Mouse (Mus musculus) left cerebral cortex, adult 2 months (tissue): ENCODE results near the gene Pnldc1. TPM values are rescaled to one million over a fixed set of nuclear protein-coding genes. Genes with fewer than 3 reads are reported as not detected.
"Not testable (repeated sequence)": the region's sequence is repeated elsewhere in the genome, so short reads cannot be mapped to it uniquely, and the experiment has no call there.

Experiments used
- DNase-seq, 2 experiments: peaks; one replicate each; pipeline ENCODE4 v3.0.0; 2021 to 2022; ENCODE audit warnings: low spot score in 2 of 2, mixed read lengths in 1 of 2; ENCODE audit errors: extremely low spot score in 1 of 2
- H3K27ac ChIP-seq: fragments of 200-600 bp; 2 replicates; pipeline ENCODE4 v1.8.1; 2022
- H3K4me3 ChIP-seq: fragments of 200-600 bp; 2 replicates; pipeline ENCODE4 v1.8.1; 2022
- CTCF ChIP-seq: fragments of 200-600 bp; IDR thresholded peaks from 2 replicates; pipeline ENCODE4 v1.8.1; 2022; ENCODE audit warnings: antibody characterized with exemption, mild to moderate bottlenecking, moderate library complexity
- intact Hi-C: fragments of 180-260 bp; cut with DNase I; formaldehyde crosslinking; loops from one replicate; pipeline ENCODE4 v1.15.1; 2025
- total RNA-seq, 2 experiments: library from RNA; stranded (reverse); gene quantifications; 2 replicates each; pipeline ENCODE4 v1.2.3; 2021

Pnldc1 gene
- total RNA-seq, 2 experiments from 2014 or later, result 2.8 to 4.0 TPM

GRCm38 (mm10) chr17:12903372-12904333 is 6.4 kb downstream of the Pnldc1 start:
- intact Hi-C loops, result no loop called here
- no peak for DNase-seq
- no peak overlapping the region for H3K27ac ChIP-seq
- H3K4me3 ChIP-seq, result no peak overlapping the region
- no peak for TF ChIP-seq CTCF

- Histone ChIP-seq H3K4me3 (no peak overlapping the region), H3K27ac (no peak overlapping the region)
- DNase-seq, result no peak
- intact Hi-C loops, result no loop called here
- TF ChIP-seq CTCF, result no peak
Observed at GRCm38 (mm10) chr17:12902291-12902690, 7.7 kb downstream of the Pnldc1 start.

- intact Hi-C loops, H3K4me3 ChIP-seq, H3K27ac ChIP-seq, DNase-seq: not testable (repeated sequence)
Observed at GRCm38 (mm10) chr17:12898607-12899006, 11.4 kb downstream of the Pnldc1 start.

- no peak for DNase-seq
- intact Hi-C loops, result no loop called here
- H3K4me3 ChIP-seq, result no peak overlapping the region
- TF ChIP-seq CTCF, result no peak
- H3K27ac ChIP-seq, result no peak overlapping the region
Observed at GRCm38 (mm10) chr17:12897674-12898073, 12.4 kb downstream of the Pnldc1 start.

GRCm38 (mm10) chr17:12892033-12892432 is 18.0 kb downstream of the Pnldc1 start:
- Histone ChIP-seq H3K27ac (no peak overlapping the region), H3K4me3 (no peak overlapping the region)
- intact Hi-C loops, result no loop called here
- DNase-seq, result no peak
- no peak for TF ChIP-seq CTCF

GRCm38 (mm10) chr17:12891054-12891453 is 19.0 kb downstream of the Pnldc1 start:
- intact Hi-C loops, result no loop called here
- no peak for DNase-seq

GRCm38 (mm10) chr17:12887021-12887775 is 22.8 kb downstream of the Pnldc1 start:
- no peak for TF ChIP-seq CTCF
- no peak for DNase-seq
- no peak overlapping the region for H3K4me3 ChIP-seq
- H3K27ac ChIP-seq, result no peak overlapping the region
- intact Hi-C loops, result no loop called here

More at GRCm38 (mm10) chr17:12891054-12891453, 19.0 kb downstream of the Pnldc1 start:
- no peak overlapping the region for H3K27ac ChIP-seq
- TF ChIP-seq CTCF, result no peak
- H3K4me3 ChIP-seq, result no peak overlapping the region

- Histone ChIP-seq H3K27ac (no peak overlapping the region), H3K4me3 (no peak overlapping the region)
- DNase-seq, result no peak
- no peak for TF ChIP-seq CTCF
- intact Hi-C loops, result no loop called here
Observed at GRCm38 (mm10) chr17:12886620-12887019, 23.4 kb downstream of the Pnldc1 start.

GRCm38 (mm10) chr17:12881216-12881615 is 28.8 kb downstream of the Pnldc1 start:
- Histone ChIP-seq H3K4me3 (no peak overlapping the region), H3K27ac (no peak overlapping the region)
- DNase-seq, result no peak
- TF ChIP-seq CTCF, result no peak; the same call in none of the 2 replicates
- intact Hi-C loops, result loop anchor here (2.0 kb wide), 2 partner anchors 36 to 116 kb away; partner anchors contain the start of gene Mrpl18

- Histone ChIP-seq H3K27ac (no peak overlapping the region), H3K4me3 (peak overlapping the region; percentile 22)
- peak; percentile 85 for TF ChIP-seq CTCF
- DNase-seq, result peak; percentile 79 to 80
- intact Hi-C loops, result loop anchor here (2.0 kb wide), 2 partner anchors 37 to 117 kb away; partner anchors contain the start of gene Mrpl18
Observed at GRCm38 (mm10) chr17:12880178-12880577, 29.9 kb downstream of the Pnldc1 start.

GRCm38 (mm10) chr17:12875734-12876133 is 34.3 kb downstream of the Pnldc1 start, which contains the start of gene Mrgprh:
Gene Mrgprh, plus strand, starts transcription at chr17:12876034.
- intact Hi-C loops, result no loop called here
- TF ChIP-seq CTCF, result no peak
- no peak for DNase-seq
- no peak within 1 kb of the TSS for H3K27ac ChIP-seq
- no peak within 1 kb of the TSS for H3K4me3 ChIP-seq
